Mouse (Mus musculus): Measurements from ENCODE around the gene Tyw5.

GRCm38 (mm10) chr1:57433141-57433540 is 26.2 kb upstream of the Tyw5 start:
- TF ChIP-seq CTCF (IDR thresholded peaks at IDR 0.05; ENCODE audit: insufficient read depth, low read length) (no peak), POLR2A (IDR thresholded peaks at IDR 0.05; ENCODE audit: borderline replicate concordance, extremely low read depth, low read depth, low read length) (no peak)

Measured in lung, adult 2 months (tissue).